Mouse (Mus musculus) embryonic facial prominence, embryonic 10.5 days (tissue): ENCODE results near the gene Rpl36al. TPM values are rescaled to one million over a fixed set of nuclear protein-coding genes. Genes with fewer than 3 reads are reported as not detected.

Experiments used
- DNase-seq: peaks from one replicate; pipeline ENCODE4 v3.0.0-alpha.2; 2017; ENCODE audit warnings: low spot score
- H3K27ac ChIP-seq: fragments of 300-500 bp; sonication (generic); replicated peaks from 2 replicates; pipeline ENCODE4 v1.5.1; 2016; ENCODE audit warnings: mild to moderate bottlenecking
- H3K27me3 ChIP-seq: fragments of 300-500 bp; sonication (generic); replicated peaks from 2 replicates; pipeline ENCODE4 v1.6.1; 2016; ENCODE audit warnings: low read depth, mild to moderate bottlenecking; ENCODE audit not compliant: poor library complexity, severe bottlenecking
- H3K36me3 ChIP-seq: fragments of 300-500 bp; sonication (generic); replicated peaks from 2 replicates; pipeline ENCODE4 v1.6.1; 2016; ENCODE audit warnings: mild to moderate bottlenecking, moderate library complexity
- H3K4me1 ChIP-seq: fragments of 300-500 bp; sonication (generic); 2 replicates; pipeline ENCODE4 v1.6.1; 2016
- H3K4me3 ChIP-seq: fragments of 300-500 bp; sonication (generic); 2 replicates; pipeline ENCODE4 v1.5.1; 2016; ENCODE audit warnings: mild to moderate bottlenecking, moderate library complexity
- H3K9me3 ChIP-seq: fragments of 300-500 bp; sonication (generic); 2 replicates; pipeline ENCODE4 v1.6.1; 2016; ENCODE audit warnings: mild to moderate bottlenecking
- WGBS: fragments of 180-500 bp; shearing (Covaris S2); methylation state at CpG from one replicate; pipeline ENCODE4 v1.1.7; 2016; 5-methylcytosine and 5-hydroxymethylcytosine counted together
- polyA plus RNA-seq: library from polyadenylated mRNA; unstranded; fragments of >200 nt; fragmentation: Nextera tagmentation; extraction: Ambion mirVana; gene quantifications from 2 replicates; pipeline ENCODE4 v1.2.1, GENCODE M21; 2016

Gene Rpl36al
- polyA plus RNA-seq = 553 and 593 TPM in 2 replicates

GRCm38 (mm10) chr12:69183583-69184308 is at the start of gene Rpl36al, which contains the start of gene Mgat2:
Gene Rpl36al (minus strand): TSS chr12:69184083.
Gene Mgat2 (plus strand): TSS chr12:69184157.
- DNase-seq = peak; percentile 98
- Histone ChIP-seq H3K4me3 (peak within 1 kb of the TSS; percentile 88), H3K27me3 (no peaks in the 10 kb centered on the region), H3K36me3 (peaks cover 46% of the 10 kb centered on the region), H3K9me3 (no peaks in the 10 kb centered on the region), H3K4me1 (peaks cover 29% of the 10 kb centered on the region), H3K27ac (peak within 1 kb of the TSS; percentile 93)
- under 1% methylated on average over 84 of the region's 84 CpGs for WGBS

GRCm38 (mm10) chr12:69229251-69229650 is 45.4 kb upstream of the Rpl36al start:
- peaks cover 13% of the 10 kb centered on the region for H3K4me1 ChIP-seq
- no peaks in the 10 kb centered on the region for H3K9me3 ChIP-seq
- H3K27me3 ChIP-seq = no peaks in the 10 kb centered on the region
- no peak overlapping the region for H3K27ac ChIP-seq
- no peak for DNase-seq
- no peak overlapping the region for H3K4me3 ChIP-seq
- peaks cover 18% of the 10 kb centered on the region for H3K36me3 ChIP-seq
- 69% methylated on average over 2 of the region's 2 CpGs for WGBS

- Histone ChIP-seq H3K9me3 (no peaks in the 10 kb centered on the region), H3K27ac (peak within 1 kb of the TSS; percentile 95)
Measured at GRCm38 (mm10) chr12:69227776-69228466, 44.0 kb upstream of the Rpl36al start, which contains the start of gene Pole2. Gene Pole2 (minus strand): TSS chr12:69228195.

GRCm38 (mm10) chr12:69220613-69221277 is 36.9 kb upstream of the Rpl36al start:
- no peaks in the 10 kb centered on the region for H3K4me1 ChIP-seq
- WGBS = 90% methylated on average over 19 of the region's 19 CpGs
- no peak overlapping the region for H3K27ac ChIP-seq
- no peaks in the 10 kb centered on the region for H3K9me3 ChIP-seq
- no peak overlapping the region for H3K4me3 ChIP-seq
- H3K36me3 ChIP-seq = peaks cover 98% of the 10 kb centered on the region
- DNase-seq = no peak
- H3K27me3 ChIP-seq = no peaks in the 10 kb centered on the region

More at GRCm38 (mm10) chr12:69227776-69228466, 44.0 kb upstream of the Rpl36al start, which contains the start of gene Pole2:
- WGBS = under 1% methylated on average over 37 of the region's 37 CpGs
- Histone ChIP-seq H3K27me3 (no peaks in the 10 kb centered on the region), H3K4me3 (peak within 1 kb of the TSS; percentile 77), H3K4me1 (peaks cover 13% of the 10 kb centered on the region), H3K36me3 (peaks cover 31% of the 10 kb centered on the region)
- DNase-seq = peak; percentile 92

- Histone ChIP-seq H3K4me3 (no peak overlapping the region), H3K27ac (no peak overlapping the region), H3K36me3 (peaks cover 100% of the 10 kb centered on the region), H3K4me1 (no peaks in the 10 kb centered on the region), H3K9me3 (no peaks in the 10 kb centered on the region), H3K27me3 (no peaks in the 10 kb centered on the region)
- DNase-seq = no peak
- WGBS = 96% methylated on average over 7 of the region's 7 CpGs
Measured at GRCm38 (mm10) chr12:69216587-69216986, 32.7 kb upstream of the Rpl36al start.

GRCm38 (mm10) chr12:69215000-69215785 is 31.3 kb upstream of the Rpl36al start:
- Histone ChIP-seq H3K36me3 (peaks cover 100% of the 10 kb centered on the region), H3K4me3 (no peak overlapping the region), H3K27ac (no peak overlapping the region), H3K9me3 (no peaks in the 10 kb centered on the region), H3K27me3 (no peaks in the 10 kb centered on the region), H3K4me1 (no peaks in the 10 kb centered on the region)
- 88% methylated on average over 3 of the region's 3 CpGs for WGBS
- DNase-seq = no peak

- Histone ChIP-seq H3K27me3 (no peaks in the 10 kb centered on the region), H3K4me1 (no peaks in the 10 kb centered on the region), H3K4me3 (no peak overlapping the region), H3K27ac (no peak overlapping the region), H3K9me3 (no peaks in the 10 kb centered on the region), H3K36me3 (peaks cover 100% of the 10 kb centered on the region)
- no peak for DNase-seq
- 94% methylated on average over 7 of the region's 7 CpGs for WGBS
Measured at GRCm38 (mm10) chr12:69214393-69214792, 30.5 kb upstream of the Rpl36al start.

GRCm38 (mm10) chr12:69213186-69213777 is 29.4 kb upstream of the Rpl36al start:
- peaks cover 99% of the 10 kb centered on the region for H3K36me3 ChIP-seq
- 94% methylated on average over 13 of the region's 13 CpGs for WGBS
- no peaks in the 10 kb centered on the region for H3K27me3 ChIP-seq
- DNase-seq = no peak
- H3K4me1 ChIP-seq = no peaks in the 10 kb centered on the region
- no peak overlapping the region for H3K4me3 ChIP-seq
- H3K9me3 ChIP-seq = no peaks in the 10 kb centered on the region
- H3K27ac ChIP-seq = no peak overlapping the region

GRCm38 (mm10) chr12:69211057-69211456 is 27.2 kb upstream of the Rpl36al start:
- H3K27me3 ChIP-seq = no peaks in the 10 kb centered on the region
- no peaks in the 10 kb centered on the region for H3K9me3 ChIP-seq
- no peak overlapping the region for H3K4me3 ChIP-seq
- WGBS = 86% methylated on average over 5 of the region's 5 CpGs
- DNase-seq = no peak
- H3K27ac ChIP-seq = no peak overlapping the region
- no peaks in the 10 kb centered on the region for H3K4me1 ChIP-seq
- H3K36me3 ChIP-seq = peaks cover 99% of the 10 kb centered on the region

GRCm38 (mm10) chr12:69210056-69210979 is 26.4 kb upstream of the Rpl36al start:
- Histone ChIP-seq H3K27me3 (no peaks in the 10 kb centered on the region), H3K9me3 (no peaks in the 10 kb centered on the region), H3K4me1 (no peaks in the 10 kb centered on the region), H3K27ac (no peak overlapping the region), H3K36me3 (peaks cover 96% of the 10 kb centered on the region), H3K4me3 (no peak overlapping the region)
- DNase-seq = no peak
- 87% methylated on average over 18 of the region's 18 CpGs for WGBS

- Histone ChIP-seq H3K4me1 (no peaks in the 10 kb centered on the region), H3K36me3 (peaks cover 86% of the 10 kb centered on the region), H3K27ac (no peak overlapping the region), H3K4me3 (no peak overlapping the region), H3K9me3 (no peaks in the 10 kb centered on the region), H3K27me3 (no peaks in the 10 kb centered on the region)
- no peak for DNase-seq
- 82% methylated on average over 2 of the region's 2 CpGs for WGBS
Measured at GRCm38 (mm10) chr12:69208520-69208919, 24.6 kb upstream of the Rpl36al start.
